Mouse (Mus musculus) embryo, embryonic 11.5 days (tissue): Measurements from ENCODE around the gene Dnajc5.

Source experiments
- DNase-seq: peaks from one replicate; pipeline ENCODE4 v3.0.0-alpha.2; 2012; ENCODE audit warnings: low read depth, low spot score

The Dnajc5 gene

GRCm38 (mm10) chr2:181511231-181511630, 9.1 kb upstream of the Dnajc5 start:
- DNase-seq, result no peak

DNA sequence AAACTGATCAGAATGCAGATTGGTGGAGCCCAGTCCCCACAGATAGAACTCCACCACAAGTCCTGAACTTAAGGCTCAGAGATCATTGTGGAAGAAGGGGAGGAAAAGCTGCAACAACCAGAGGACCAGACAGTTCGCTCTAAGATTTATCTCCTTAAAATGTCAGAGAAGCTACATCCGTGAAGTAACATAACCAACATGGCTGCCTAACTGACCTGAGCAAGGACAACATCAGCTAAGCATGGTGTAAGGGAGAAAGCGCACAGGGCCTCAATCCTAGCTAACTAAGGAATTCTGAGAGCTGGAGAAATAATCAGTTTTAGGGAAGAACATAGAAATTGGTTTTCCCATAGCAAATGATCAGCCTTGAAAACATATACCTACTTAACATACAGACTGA, 1.1 kb upstream of the Dnajc5 start:
- no peak for DNase-seq

DNA sequence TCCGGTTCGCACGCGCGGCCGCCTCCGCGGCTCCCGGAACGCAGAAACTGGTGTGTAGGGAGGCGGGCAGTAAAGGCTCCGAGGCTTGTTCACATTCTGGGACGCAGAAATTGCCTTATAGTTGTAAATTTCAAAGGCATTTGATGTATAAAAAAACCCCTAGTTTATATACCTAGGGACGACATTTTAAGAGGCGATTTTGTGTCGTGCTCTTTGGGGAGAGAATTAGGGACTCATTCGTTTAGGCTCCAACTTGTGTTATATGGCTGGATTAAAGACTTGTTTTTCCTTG, 597 bp downstream of the Dnajc5 start:
- no peak for DNase-seq

- no peak for DNase-seq
Measured at GRCm38 (mm10) chr2:181521491-181521890, 1.2 kb downstream of the Dnajc5 start.

GRCm38 (mm10) chr2:181522811-181523210, 2.5 kb downstream of the Dnajc5 start:
- no peak for DNase-seq

DNA sequence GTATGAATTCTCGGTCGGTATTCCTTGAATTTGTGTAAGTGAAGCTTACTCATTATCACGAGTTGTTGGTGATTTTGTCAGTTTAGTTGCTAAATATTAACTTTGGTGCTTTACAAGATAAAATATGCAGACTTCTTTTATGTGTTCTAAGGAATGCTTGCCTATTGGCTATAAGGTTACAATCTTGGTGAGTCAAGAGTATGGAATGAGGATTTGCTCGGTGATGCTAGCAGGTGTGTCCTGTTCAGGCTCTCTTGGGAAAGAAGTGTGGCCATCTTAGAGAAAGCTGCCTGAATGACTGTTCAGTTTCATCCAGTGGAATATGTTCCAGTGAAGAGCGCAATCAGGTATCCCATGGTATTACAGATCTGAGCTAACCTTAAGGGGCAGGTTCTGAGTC, 5.2 kb downstream of the Dnajc5 start:
- no peak for DNase-seq

DNA sequence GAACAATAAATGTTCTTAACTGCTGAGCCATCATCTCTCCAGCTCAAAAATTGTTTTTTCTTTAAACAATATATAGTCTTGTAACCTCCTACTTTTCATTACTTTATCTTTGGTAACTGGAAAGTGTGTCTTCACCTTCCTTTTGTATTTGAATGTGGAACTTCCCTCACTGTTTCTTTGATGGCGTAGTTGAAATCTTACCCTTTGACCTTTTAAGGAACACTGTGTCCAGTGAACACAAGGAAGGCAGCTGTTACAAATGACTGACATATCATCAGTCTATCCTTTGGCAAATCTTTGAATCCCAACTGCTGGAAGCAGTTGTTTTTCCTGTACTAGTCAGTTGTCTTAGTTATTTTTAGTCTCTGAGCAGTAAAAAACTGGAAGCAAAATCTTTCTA, 8.8 kb downstream of the Dnajc5 start:
- DNase-seq, result no peak

- no peak for DNase-seq
Measured at GRCm38 (mm10) chr2:181532589-181532988, 12.3 kb downstream of the Dnajc5 start.

- DNase-seq, result no peak
Measured at GRCm38 (mm10) chr2:181536410-181536809, 16.1 kb downstream of the Dnajc5 start.

DNA sequence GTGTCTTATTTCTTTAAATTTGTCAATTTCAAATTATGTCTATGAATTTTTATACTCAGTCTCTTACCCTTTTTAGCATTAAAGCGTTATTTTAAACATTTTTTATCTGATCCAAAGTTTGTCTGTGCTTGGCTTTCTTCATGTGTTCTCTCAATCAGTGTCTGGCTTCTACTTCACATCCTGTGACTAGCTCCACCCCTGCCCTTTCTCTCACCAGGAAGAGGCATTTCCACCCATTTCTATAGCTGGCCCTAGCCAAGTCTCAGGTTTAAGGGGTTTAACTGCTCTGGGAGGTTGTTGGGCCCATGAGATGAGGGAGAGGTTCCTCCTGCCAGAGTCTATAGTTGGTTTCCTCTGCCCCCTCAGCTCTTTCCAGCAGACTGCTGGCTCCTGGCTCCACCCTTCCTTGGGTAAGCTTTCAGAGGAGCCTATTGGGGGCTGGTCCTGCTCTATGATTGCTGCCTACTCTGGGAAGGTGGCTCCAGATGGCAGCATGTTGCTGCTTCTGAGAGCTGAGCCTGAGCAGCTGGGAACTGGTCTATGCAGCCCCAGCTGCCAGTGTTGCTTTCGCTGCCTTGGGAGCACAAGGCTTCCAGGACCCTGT, 17.3 kb downstream of the Dnajc5 start:
- no peak for DNase-seq

DNA sequence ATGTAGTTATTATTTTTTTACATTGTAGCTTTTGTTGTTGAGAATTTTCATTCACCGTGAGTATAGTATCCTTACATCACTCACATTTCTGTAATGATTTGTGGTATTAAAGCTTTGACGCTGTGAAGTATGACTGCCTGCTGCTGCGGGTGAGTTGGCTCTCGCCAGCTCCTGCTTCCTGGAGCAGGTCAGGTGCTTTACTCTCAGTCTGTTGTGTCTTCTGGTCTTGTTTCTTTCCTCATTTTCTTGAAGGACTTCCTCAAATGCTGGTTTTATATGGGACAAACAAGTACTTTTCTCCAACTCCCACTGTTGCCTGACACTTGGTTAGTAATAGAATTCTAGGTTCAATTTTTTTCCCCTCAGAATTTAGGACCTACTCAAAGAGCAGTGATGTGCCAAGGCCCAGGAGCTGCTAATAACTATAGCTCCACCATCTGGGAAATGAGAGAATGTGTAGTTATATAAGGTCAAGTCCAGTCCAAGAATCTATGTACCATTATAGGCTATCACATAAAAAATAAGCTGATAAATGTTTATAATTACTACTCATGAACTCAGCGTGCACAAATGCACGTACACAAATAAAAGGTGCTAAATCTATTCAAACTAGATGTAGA, 21.6 kb downstream of the Dnajc5 start:
- DNase-seq, result no peak

DNA sequence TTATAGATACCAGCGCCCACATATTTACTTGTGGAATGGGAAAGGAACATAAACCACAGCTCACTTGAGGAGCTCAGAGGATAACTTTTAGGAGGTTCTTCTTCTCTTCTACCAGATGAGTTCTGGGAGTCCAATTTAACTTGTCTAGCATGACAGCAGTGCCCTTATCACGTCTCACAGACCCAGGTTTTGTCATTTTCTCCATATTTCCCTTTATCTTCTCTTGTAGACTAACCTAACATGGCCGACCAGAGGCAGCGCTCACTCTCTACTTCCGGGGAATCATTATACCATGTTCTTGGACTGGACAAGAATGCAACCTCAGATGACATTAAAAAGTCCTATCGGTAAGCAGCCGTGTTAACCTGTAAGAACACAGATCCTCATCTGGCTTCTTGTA, 25.9 kb downstream of the Dnajc5 start:
- no peak for DNase-seq

GRCm38 (mm10) chr2:181548227-181548626, 27.9 kb downstream of the Dnajc5 start:
- no peak for DNase-seq

- DNase-seq, result no peak
Measured at GRCm38 (mm10) chr2:181548682-181549081, 28.4 kb downstream of the Dnajc5 start.

DNA sequence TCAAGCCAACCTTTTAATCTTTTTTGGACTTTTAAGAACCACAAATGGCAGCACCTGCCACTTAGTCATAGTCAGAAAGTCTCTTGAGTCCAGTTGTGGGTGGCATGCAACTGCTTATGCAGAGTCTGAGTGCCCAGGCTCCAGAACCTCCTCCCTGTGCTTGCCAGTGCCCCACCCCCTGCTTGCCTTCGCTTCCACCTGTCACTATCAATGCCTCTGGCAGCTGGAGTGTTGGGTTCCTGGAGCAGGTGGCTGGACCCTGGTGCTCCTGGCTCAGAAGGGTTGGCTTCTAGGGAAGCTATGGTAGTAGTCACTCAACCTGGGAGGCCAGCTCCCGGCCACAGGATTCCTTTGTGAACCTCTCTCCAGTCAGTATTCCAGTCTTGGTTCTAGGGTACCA, 29.9 kb downstream of the Dnajc5 start:
- DNase-seq, result no peak

DNA sequence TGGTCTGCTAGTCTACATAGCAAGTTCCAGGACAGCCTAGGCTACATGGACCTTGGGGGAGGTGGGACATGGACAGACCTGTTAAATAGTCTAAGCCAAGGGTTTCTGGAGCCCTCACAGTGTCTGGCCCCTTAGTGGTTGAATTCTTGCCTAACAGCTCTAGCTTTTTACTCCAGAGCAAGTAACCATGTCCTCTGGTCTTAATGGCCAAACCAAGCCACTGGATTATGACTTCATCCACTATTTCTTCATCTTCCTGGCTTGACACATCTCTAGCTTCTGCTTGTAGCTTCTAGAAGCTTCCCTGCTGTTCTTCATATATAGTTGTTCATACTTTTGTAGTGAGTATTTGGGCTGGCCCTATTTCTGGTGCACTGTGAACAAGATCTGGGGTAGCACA, 33.5 kb downstream of the Dnajc5 start:
- DNase-seq, result no peak

DNA sequence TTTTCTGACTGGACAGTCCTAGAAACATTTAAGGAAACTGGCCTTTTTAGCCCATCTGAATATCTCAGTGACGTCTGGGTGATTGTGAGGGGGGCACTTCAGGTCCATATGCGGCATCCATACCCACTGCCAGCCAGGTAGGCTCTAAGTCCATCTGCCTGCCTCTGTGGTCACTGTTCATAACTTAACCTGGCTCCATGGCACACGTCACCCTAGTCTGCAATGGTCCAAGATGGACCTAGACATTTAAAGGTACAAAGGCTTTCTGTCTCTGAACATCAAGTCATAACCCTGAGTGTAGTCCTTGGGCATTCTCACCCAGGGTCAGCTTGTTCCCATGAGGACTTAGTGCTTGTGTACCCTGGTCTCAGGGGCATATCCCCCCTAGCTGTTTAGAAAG, 47.1 kb downstream of the Dnajc5 start:
- no peak for DNase-seq

- peak; percentile 37 for DNase-seq
Measured at GRCm38 (mm10) chr2:181568272-181569008, 48.2 kb downstream of the Dnajc5 start.

- no peak for DNase-seq
Measured at GRCm38 (mm10) chr2:181569856-181570255, 49.6 kb downstream of the Dnajc5 start.

DNA sequence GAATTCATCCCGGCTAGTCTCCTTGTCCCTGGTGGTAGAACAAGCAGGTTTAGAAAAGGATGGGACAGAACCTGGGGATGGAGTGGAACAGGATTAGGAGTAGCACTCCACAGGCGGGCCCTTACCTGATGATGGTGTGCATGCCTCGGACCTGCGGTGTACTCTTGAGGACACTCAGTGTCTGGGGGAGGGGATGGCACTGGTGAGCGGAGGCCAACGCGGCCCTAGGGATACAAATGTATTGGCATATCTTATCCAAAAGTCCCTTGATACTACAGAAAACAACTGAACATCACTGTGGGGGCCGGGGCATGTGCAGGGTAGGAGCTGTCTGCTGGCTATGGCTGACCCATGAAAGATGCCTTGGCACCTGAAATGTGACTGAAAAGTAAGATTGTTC, 50.1 kb downstream of the Dnajc5 start:
- no peak for DNase-seq

DNA sequence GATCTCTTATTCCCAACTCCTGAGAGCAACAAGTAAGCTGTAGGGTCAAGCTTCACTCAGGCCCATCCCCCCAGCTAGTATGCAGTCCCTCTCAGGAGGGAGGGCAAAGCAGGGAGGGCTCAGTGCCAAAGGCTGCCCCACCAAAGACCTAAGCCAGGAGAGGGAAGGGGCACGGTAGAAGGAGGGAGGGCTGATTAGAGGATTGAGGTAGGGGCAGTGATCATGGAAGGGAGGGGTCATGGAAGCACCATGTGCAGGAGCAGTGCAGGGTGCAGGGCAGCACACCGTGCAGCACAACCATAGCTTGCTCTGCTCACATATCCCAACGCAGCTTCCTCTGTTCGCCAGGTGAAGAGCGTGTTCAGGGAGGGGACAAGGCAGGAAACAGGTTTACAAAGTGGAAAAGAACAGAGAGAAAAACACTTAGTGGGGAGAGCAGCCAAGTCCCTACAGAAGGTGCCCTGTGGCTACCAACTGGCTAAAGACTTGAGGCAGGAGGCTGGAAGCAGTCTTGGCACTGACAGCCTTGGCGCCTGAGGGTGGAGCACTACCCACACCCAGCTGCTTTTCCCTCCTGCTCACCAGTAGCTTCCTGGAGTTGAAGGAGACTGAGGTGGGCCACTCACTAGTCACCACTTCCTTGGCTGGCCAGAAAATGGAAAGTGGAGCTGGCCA, 50.8 kb downstream of the Dnajc5 start:
- DNase-seq, result no peak

GRCm38 (mm10) chr2:181571941-181572670, 51.8 kb downstream of the Dnajc5 start:
- DNase-seq, result no peak
